Mouse (Mus musculus) neutrophil, adult 5-6 weeks (primary cell): ENCODE results near the gene Prss57. TPM values are rescaled to one million over a fixed set of nuclear protein-coding genes. Genes with fewer than 3 reads are reported as not detected.

Experiments
- ATAC-seq: fragments of 151-379, 151-347 bp; 2 replicates; pipeline ENCODE4 v1.8.0; 2017; ENCODE audit warnings: mild to moderate bottlenecking, moderate TSS enrichment; ENCODE audit not compliant: insufficient number of reproducible peaks, poor library complexity, low FRiP score, severe bottlenecking; ENCODE audit errors: extremely low read depth
- total RNA-seq: library from RNA; stranded (forward); fragments of 200-1000 nt; gene quantifications from 2 replicates; pipeline ENCODE4 v1.2.3, GENCODE M21; 2017

Prss57 gene
- total RNA-seq, 1 experiment from 2014 or later = 1.2 TPM

DNA sequence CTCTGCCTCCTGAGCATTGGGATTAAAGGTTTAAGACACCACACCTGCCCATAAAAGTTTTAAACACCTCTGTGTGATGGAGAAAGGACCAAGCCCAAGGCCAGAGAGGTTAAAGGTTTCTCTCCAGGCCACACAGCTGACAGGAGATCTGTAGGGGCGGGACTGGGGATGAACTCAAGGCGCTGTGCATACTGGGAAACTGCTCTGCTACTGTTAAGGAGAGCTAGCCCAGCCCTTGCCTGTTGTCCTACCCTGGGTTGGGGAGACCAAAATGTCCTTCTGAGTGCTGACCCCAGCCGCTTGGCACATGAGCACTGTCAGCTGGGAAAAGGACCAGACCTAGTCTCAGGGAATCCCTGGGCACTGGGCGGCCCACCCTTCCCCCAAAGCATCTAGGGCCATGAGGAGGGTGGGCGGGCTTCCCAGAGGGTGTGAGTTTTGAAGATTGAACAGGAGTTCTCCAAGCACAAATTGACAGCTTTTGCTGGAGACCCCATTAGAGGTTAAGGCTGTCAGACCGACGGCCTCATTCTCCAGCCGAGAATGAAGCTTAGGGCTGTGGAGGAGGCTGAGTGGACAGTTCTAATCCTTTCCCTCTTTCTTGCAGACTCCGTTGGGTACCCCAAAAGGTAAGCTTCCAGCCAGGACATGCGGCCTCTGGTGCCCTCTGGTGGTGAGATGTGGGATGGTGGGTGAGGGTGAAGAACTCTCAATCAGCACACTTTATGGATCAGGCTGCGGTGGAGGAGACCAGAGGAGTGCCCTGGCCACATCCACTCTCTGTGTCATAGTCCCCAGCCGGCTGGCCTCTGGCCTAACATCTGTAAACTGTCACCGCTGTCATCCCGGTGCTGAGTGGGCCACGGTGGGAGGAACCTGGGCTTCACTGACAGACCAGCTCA is 21.2 kb upstream of the Prss57 start:
- ATAC-seq = peak; percentile 84

- no peak for ATAC-seq
Measured at GRCm38 (mm10) chr10:79808728-79809127, 18.0 kb upstream of the Prss57 start.

DNA sequence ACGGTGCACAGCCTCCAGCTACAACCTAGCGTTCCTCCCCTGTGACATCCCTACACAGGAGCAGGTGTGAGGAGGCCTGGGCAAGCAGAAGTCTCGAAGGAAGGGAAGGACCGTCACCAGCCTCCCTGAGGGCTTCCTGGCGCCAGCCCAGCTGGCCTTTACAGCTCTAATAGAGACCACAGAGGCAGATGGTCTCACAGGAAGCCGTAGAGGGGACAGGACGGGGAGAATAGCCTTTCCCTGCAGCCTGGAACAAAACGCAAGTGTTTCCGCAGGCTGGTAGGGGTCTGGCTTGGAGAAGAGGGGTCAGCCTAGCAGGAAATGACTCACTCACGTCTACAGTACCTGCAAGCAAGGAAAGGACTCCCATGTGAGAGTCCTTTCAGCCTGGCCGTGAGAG is 17.1 kb upstream of the Prss57 start:
- no peak for ATAC-seq

DNA sequence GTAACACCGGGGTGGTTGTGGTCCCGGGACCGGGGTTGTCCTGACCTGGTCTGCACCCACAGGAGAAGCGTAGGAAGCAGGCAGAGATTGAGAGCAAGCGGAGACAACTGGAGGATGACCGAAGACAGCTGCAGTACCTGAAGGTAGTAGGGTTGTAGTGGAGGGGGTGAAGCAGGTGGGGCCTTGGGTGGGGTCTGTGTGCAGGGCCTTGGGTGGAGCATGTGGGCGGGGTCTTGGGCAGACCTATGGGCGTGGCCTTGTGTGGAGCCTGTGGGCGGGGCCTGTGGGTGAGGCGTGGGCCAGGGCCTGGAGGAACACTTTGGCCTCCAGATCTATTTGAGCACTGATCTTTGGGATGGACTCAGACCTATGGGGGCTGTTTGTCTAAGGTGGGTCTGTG is 16.2 kb upstream of the Prss57 start:
- no peak for ATAC-seq

DNA sequence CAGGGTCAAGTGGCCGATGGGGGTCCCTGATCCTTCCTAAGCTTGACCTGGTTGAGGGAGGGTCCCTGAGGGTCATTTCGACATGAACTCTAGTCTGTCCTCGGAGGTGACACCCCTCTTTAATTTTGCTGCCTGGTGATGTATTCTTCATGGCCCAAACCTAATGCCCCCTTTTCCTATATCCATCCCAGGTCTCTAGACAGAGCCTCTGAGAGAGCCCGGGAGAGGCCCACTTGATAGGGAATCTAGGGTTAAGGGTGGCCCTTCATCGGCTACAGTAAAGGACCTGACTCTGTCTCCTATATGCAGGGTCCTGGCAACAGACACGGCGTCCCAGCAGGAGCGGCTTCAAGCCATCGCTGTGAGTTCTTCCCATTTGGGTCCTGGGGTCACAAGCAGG is 15.6 kb upstream of the Prss57 start:
- ATAC-seq = no peak

DNA sequence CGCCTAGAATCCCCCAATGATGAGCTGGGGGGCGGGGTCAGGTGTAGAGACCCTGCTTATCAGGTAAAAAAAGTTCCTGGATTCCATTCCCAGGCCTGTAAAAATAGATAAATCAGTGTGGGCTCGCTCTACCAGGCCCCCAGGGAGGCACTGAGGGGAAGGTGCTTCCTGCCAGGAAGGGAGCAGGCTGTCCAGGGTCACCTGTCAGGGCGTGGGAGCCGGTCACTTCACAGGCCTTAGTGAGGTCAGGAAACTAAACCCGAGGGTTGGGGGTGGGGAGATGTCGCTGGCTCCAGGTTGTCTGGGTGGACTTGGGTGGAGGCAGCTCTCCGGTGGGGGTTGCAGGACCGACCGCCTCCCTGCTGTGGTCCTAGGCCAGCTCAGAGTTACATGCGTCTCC is 14.9 kb upstream of the Prss57 start:
- ATAC-seq = no peak

DNA sequence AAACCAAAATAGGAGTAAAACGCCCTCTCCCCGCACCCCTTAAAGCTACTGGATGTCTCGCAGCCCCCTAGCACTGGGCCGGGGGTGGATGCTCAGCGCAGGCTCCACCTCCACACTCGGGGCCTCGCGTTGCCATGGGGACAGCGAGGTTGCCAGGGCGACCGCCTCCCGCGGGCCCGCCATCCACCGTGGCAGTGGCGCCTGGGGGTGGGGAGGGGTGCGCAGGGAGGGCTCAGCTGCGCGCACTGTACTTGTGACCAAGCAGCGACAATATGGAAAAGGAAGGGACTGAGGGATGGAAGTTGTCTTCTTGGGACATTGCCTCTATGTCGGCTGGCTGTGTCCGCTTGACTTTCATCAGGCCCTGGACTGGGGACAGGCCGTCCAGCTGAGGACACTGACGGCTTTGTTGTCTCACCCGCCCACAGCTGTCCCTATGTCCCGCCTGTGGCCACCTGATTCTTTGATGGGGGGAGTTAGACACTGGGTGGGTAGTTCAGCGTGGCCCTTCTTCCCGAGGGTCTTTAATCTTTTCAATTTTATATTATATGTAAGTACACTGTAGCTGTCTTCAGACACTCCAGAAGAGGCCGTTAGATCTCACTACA is 13.1 kb upstream of the Prss57 start:
- no peak for ATAC-seq

GRCm38 (mm10) chr10:79802331-79802971 is 11.7 kb upstream of the Prss57 start:
- no peak; the same call in 1 of the 2 replicates for ATAC-seq

- ATAC-seq = no peak
Measured at GRCm38 (mm10) chr10:79801837-79802236, 11.1 kb upstream of the Prss57 start.

DNA sequence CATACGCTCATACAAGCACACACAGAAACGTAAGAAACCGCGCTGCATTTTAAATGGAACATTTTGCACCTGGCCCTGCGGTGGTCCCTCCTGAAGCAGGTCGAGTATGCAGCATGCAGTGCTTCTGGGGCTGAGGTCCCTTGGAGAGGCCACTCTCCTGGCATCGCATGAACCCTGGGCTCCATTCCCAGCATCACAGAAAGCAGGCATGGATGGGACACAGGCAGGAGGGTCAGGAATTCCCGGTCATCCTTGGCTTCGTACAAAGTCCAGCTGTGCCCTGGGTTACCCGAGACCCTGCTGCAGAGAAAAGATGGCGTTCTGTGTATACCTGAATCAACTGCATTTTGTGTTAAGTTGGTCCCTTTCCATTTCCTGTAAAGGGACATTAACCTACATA is 9.7 kb upstream of the Prss57 start:
- no peak for ATAC-seq

DNA sequence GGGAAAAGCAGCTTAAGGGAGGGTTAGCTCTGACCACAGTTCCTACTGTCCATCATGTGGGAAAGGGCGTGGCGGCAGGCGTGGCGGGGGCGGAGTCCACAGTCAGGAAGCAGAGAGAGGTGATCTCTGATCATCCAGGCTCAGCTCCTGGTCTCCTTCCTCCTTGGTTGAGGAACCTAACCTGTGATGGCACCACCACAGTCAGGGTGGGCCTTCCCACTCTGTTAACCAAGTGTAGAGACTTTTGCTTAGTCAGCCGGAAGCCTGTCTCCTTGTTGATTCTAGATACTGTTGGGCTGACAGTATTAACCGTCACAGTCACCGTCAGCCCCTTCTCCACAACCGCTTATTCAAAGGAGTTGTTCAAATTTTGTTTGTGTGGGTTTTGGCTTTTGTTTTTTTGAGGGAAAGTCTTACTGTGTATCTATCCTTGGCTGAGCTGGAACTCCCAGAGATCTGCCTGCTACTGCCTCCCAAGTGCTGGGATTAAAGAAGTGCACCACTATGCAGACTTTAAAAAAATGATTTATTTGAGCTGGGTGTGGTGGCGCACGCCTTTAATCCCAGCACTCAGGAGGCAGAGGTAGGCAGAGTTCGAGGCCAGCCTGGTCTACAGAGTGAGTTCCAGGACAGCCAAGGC is 7.6 kb upstream of the Prss57 start:
- ATAC-seq = peak; percentile 44

DNA sequence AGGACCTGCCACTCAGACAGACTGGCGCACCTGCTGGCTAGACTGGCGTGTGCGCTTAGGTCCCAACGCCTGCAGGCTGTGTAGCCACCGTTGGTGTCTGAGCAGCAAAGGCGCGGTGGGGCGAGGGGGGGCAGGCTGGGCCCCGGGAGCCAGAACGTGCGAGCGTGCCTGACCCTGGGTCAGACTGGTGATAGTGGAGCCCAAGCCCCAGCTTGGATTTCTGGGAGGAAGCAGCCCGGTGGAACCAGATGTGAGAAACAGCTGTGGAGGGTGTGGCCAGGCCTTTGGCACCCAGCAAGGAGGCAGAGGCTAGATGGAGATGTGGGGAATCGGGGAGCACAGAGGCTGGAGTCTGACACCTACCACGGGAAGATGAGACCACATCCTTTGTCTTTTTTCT is 6.6 kb upstream of the Prss57 start:
- ATAC-seq = no peak

DNA sequence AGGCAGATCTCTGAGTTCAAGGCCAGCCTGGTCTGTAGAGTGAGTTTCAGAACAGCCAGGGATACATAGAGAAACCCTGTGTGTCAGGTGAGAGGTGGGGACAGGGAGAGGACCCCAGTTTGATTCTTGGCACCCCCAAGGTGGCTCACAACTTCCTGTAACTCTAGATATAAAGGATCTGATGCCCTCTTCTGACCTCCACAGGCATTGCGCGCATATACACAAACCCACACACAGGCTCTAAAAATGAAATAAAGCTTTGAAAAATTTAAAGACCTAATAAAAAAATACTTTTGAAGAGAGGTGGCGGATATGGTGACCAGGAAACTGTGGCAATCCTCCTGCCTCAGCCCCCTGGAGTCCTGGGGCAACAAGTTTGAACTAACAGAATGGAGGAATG is 5.1 kb upstream of the Prss57 start:
- ATAC-seq = no peak

DNA sequence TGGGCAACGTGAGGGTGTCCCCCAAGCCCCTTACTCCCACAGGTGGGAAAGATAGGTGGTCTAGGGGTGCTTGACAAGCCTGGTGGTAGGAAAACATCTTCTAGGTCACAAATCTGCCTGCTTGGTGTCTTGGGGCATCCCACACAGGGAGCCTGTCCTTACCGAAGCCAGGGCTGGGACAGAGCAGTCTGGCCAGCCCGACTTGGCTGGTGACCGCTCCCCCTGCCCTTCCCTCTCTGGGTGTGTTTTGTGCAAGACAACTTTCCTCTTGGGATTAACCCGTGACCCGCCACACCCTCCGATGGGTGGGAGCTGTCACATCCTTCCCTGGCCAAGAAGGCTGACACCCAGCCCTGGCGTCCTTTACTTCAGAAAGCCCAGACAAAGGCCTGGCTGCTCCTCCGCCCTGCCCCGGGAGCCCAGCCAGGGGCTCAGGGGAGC is 3.8 kb upstream of the Prss57 start:
- ATAC-seq = no peak

- ATAC-seq = no peak
Measured at GRCm38 (mm10) chr10:79793738-79794490, 3.2 kb upstream of the Prss57 start.

DNA sequence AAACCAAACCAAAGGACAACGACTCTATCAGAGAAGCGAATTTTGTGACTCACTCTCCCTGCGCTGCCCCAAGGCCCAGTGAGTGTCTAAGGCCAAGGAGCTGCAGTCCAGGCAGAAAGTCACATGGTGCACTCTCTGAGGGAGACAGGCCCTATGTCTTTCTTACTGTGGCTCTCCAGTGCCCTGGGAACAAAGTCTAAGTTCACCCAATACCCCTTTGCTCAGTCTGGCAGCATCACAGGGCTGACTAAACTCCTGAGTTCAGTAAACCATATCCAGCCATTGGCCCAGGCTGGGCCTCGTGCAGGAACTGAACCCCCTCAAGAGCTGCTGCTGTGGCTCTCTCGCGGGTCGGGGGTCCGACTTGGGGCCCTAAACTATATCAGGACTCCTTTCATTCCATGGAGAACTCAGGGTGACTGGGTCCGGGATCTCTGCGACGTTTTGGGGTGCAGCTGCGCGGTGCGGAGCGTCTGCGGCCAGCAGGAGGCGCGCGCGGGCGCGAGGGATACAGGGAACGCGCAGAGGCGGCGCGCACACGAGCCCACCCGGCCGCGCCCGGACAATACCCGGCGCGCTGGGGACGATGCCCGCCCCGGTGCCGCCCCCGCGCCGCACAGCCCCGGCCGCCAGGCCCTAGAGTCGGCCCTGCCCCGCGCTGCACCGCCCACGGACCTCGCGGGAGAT is 2.4 kb upstream of the Prss57 start, which contains the start of gene Palm:
Palm (plus strand) TSS at position 522 of the 687 bp plus-strand sequence.
- ATAC-seq = peak; percentile 40; the same call in 1 of the 2 replicates

GRCm38 (mm10) chr10:79792339-79793040 is 1.7 kb upstream of the Prss57 start:
- ATAC-seq = no peak

GRCm38 (mm10) chr10:79789581-79789980 is 1.2 kb downstream of the Prss57 start:
- ATAC-seq = no peak
